Mouse (Mus musculus): ENCODE measurements at regions not wholly inside any gene's neighbourhood (a gene's known extent, or its start where the extent isn't known, plus 50 kb on each side); places are given as distances from the start of the nearest gene placed in this dataset.

DNA sequence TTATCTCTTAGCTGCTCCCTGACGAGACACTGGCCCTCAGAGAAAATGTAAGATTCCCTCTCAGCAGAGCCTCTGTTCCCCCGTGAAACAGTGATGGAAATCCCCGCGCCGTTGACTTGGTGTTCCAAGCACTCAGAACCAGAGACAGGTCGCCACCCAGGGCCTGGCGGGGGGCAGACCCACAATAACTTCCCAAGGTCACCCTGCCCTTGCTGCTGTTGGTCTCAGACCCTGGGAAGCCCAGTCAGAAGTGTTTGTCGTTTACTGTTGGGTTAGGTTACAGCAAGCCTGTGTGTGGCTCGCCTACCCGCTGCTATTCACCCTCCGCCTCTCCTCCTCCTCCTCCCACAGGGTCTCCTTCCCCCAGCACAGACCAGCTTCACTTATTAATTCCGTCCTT lies 154.2 kb upstream of the Eomes start:
- TF ChIP-seq EP300 (IDR thresholded peaks at IDR 0.05; ENCODE audit: low read depth) (no peak), CTCF (IDR thresholded peaks at IDR 0.05; ENCODE audit: low read depth) (no peak)
